17 mouse cellular contexts compared by ENCODE assay signal in genomic region chr5:104334516-104334915, GRCm38 (mm10). TPM values are rescaled to one million over a fixed set of nuclear protein-coding genes. Genes with fewer than 3 reads are reported as not detected.
A peak's percentile ranks its signal among the peaks of the same experiment; 100 is the strongest.
DNase-seq lines count a peak whose midpoint lies in the region.
"Had no signal": no experiment of that assay in that cellular context is flagged by ENCODE, and none has a peak within 500 bp of the region (broad histone marks: within the 10 kb centered on the region; RNA-seq: fewer than 3 reads in every experiment).

No protein-coding gene starts in this region.

- intact Hi-C loops in heart, postnatal 36 days (cut with DNase I) = no loop called here

- peak; percentile 65 for DNase-seq in heart, adult 11 months
- no peak for DNase-seq in heart, postnatal 36 days
- peak; percentile 53 for DNase-seq in R1 (ENCODE audit: low read depth, low spot score)
- DNase-seq in testis, postnatal 14 days (ENCODE audit: low spot score) = peak; percentile 48
- no peak for DNase-seq in layer of hippocampus, postnatal 10 days (ENCODE audit: low spot score in 2 of 2)
- DNase-seq: adrenal gland, adult 8-10 months; adrenal gland, postnatal 14 days; adrenal gland, postnatal 36 days; cerebellum, adult 11-12 months; cerebellum, adult 2 months; cerebellum, adult 9-10 months; cerebellum, postnatal 10 days; cerebellum, postnatal 25 days; forebrain, postnatal 0 days had no signal

RNA-seq across cellular contexts. Expression of gene Mepe, which starts 9.4 kb away (rescaled TPM):
- not detected for total RNA-seq in heart, postnatal 36 days (2021)
- total RNA-seq in layer of hippocampus, postnatal 10 days (2021) = not detected
- total RNA-seq: adrenal gland, adult 18-20 months; adrenal gland, adult 8-10 months; adrenal gland, postnatal 14 days; adrenal gland, postnatal 36 days; ES-E14; MEL had no signal

RNA-seq across cellular contexts. Expression of gene Ibsp, which starts 35.5 kb away (rescaled TPM):
- not detected for total RNA-seq in heart, postnatal 36 days (2021)
- under 1 TPM; 0.58 to 0.73 TPM for total RNA-seq in layer of hippocampus, postnatal 10 days (2021)
- total RNA-seq: adrenal gland, postnatal 14 days; adrenal gland, postnatal 36 days; ES-E14; MEL had no signal

Comparison
In these comparisons a context has a peak if more than half of its experiments do, and no peak if none do; other contexts are left out.
1. DNase-seq: peak in heart, adult 11 months (single experiment), R1 (single experiment) and testis, postnatal 14 days (single experiment); none in heart, postnatal 36 days (0 of 2) and layer of hippocampus, postnatal 10 days (0 of 2).